Comparison of ENCODE assay signal across 11 mouse cellular contexts in the genomic region with DNA sequence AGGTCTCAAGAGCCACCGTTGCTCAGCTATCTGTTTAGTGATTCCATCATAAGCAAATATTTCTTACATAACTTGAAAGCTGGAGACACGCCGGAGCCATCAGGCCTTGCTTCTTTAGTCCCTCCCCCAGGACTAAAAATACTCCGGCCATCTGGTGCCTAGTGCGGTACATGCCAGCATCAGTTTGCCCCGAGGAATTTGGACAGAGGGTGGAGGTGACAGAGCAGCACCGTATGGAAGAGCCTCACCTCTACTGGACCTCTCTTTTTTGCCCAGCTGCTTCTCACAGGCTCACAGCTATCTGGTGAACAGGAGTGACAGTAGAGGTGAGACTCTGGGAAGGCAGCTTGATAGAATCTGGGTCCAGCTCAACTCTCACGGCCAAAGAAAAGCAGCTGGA.
A peak's percentile ranks its signal among the peaks of the same experiment; 100 is the strongest.
DNase-seq lines count a peak whose midpoint lies in the region; ATAC-seq and TF ChIP-seq lines count a peak whose summit lies in the region.
"Had no signal": no experiment of that assay in that cellular context is flagged by ENCODE, and none has a peak within 500 bp of the region (broad histone marks: within the 10 kb centered on the region; RNA-seq: fewer than 3 reads in every experiment).

No protein-coding gene starts in this region.

- TF ChIP-seq POLR2A in cerebellum, adult 2 months (IDR thresholded peaks at IDR 0.05; ENCODE audit: borderline replicate concordance, insufficient read depth, low read length), result peak; percentile 22; the same call in 1 of the 2 replicates

- DNase-seq in hindbrain, postnatal 0 days (ENCODE audit: low spot score), result peak; percentile 27
- DNase-seq in hindbrain, embryonic 10.5 days (ENCODE audit: low spot score), result no peak
- peak; percentile 94 to 98 for DNase-seq in cerebellum, adult 2 months
- DNase-seq in gastrocnemius, postnatal 10 days, result peak; percentile 24
- DNase-seq in layer of hippocampus, postnatal 36 days, result peak; percentile 45 to 52
- DNase-seq in adrenal gland, adult (ENCODE audit: inconsistent age in 2 of 2, low spot score in 1 of 2), result no peak
- DNase-seq in liver, postnatal 0 days, result no peak
- DNase-seq: adrenal gland, postnatal 10 days had no signal

- no peak overlapping the region for H3K9ac ChIP-seq in hindbrain, postnatal 0 days (replicated peaks; ENCODE audit: low read length)
- H3K9ac ChIP-seq in neural tube, embryonic 15.5 days (replicated peaks), result no peak overlapping the region
- no peak overlapping the region for H3K9ac ChIP-seq in liver, postnatal 0 days (replicated peaks)
- H3K9ac ChIP-seq: embryonic facial prominence, embryonic 13.5 days had no signal

- H3K4me3 ChIP-seq in hindbrain, postnatal 0 days (ENCODE audit: low read length), result no peak overlapping the region
- no peak overlapping the region for H3K4me3 ChIP-seq in hindbrain, embryonic 10.5 days
- no peak overlapping the region for H3K4me3 ChIP-seq in cerebellum, adult 2 months (replicated peaks; ENCODE audit: insufficient read depth, low read depth, low read length)
- H3K4me3 ChIP-seq in neural tube, embryonic 15.5 days (replicated peaks), result no peak overlapping the region
- no peak overlapping the region for H3K4me3 ChIP-seq in liver, postnatal 0 days (ENCODE audit: low read depth, low read length)
- H3K4me3 ChIP-seq: embryonic facial prominence, embryonic 13.5 days had no signal

- TF ChIP-seq CTCF in hindbrain, postnatal 0 days (IDR thresholded peaks at IDR 0.05; ENCODE audit: low read depth), result no peak
- no peak for TF ChIP-seq CTCF in cerebellum, adult 2 months (IDR thresholded peaks at IDR 0.05; ENCODE audit: borderline replicate concordance, insufficient read depth, low read depth, low read length)
- no peak for TF ChIP-seq CTCF in liver, postnatal 0 days (IDR thresholded peaks at IDR 0.05; ENCODE audit: low read depth)

- ATAC-seq in hindbrain, postnatal 0 days, result 0 out of 2 replicates have a peak, but pooled peaks have one; percentile 29
- no peak for ATAC-seq in neural tube, embryonic 15.5 days (ENCODE audit: low FRiP score)
- ATAC-seq in liver, postnatal 0 days, result no peak
- ATAC-seq: midbrain, embryonic 16.5 days had no signal

- WGBS in hindbrain, postnatal 0 days, result 64% methylated on average over 8 of the region's 8 CpGs
- WGBS in hindbrain, embryonic 10.5 days, result 78% methylated on average over 8 of the region's 8 CpGs
- WGBS in cerebellum, adult 2 months, result 4% methylated on average over 8 of the region's 8 CpGs
- WGBS in neural tube, embryonic 15.5 days, result 80% methylated on average over 8 of the region's 8 CpGs
- WGBS in liver, postnatal 0 days (ENCODE audit: insufficient replicate concordance), result 75% methylated on average over 8 of the region's 8 CpGs

- no peaks in the 10 kb centered on the region for H3K9me3 ChIP-seq in hindbrain, postnatal 0 days (ENCODE audit: low read length)
- H3K9me3 ChIP-seq in hindbrain, embryonic 10.5 days, result no peaks in the 10 kb centered on the region
- H3K9me3 ChIP-seq in neural tube, embryonic 15.5 days (replicated peaks), result no peaks in the 10 kb centered on the region
- H3K9me3 ChIP-seq in liver, postnatal 0 days (ENCODE audit: low read length), result no peaks in the 10 kb centered on the region
- H3K9me3 ChIP-seq: embryonic facial prominence, embryonic 13.5 days had no signal

- H3K27ac ChIP-seq in hindbrain, postnatal 0 days, result no peak overlapping the region
- H3K27ac ChIP-seq in hindbrain, embryonic 10.5 days, result no peak overlapping the region
- peak overlapping the region; percentile 97 for H3K27ac ChIP-seq in cerebellum, adult 2 months (ENCODE audit: insufficient read depth, low read length)
- H3K27ac ChIP-seq in neural tube, embryonic 15.5 days (replicated peaks), result no peak overlapping the region
- H3K27ac ChIP-seq in liver, postnatal 0 days (ENCODE audit: low read depth), result no peak overlapping the region
- H3K27ac ChIP-seq: embryonic facial prominence, embryonic 13.5 days had no signal

- no peak overlapping the region for H3K4me2 ChIP-seq in hindbrain, postnatal 0 days (ENCODE audit: low read depth, low read length)
- no peak overlapping the region for H3K4me2 ChIP-seq in neural tube, embryonic 15.5 days
- H3K4me2 ChIP-seq in liver, postnatal 0 days (ENCODE audit: low read depth, low read length), result no peak overlapping the region
- H3K4me2 ChIP-seq: embryonic facial prominence, embryonic 13.5 days had no signal

- H3K36me3 ChIP-seq in hindbrain, postnatal 0 days (ENCODE audit: insufficient read depth, low read length), result no peaks in the 10 kb centered on the region
- H3K36me3 ChIP-seq in hindbrain, embryonic 10.5 days, result no peaks in the 10 kb centered on the region
- H3K36me3 ChIP-seq in neural tube, embryonic 15.5 days, result 0 out of 2 replicates have a peak, but pooled peaks cover 3% of the 10 kb centered on the region
- H3K36me3 ChIP-seq in liver, postnatal 0 days (replicated peaks; ENCODE audit: insufficient read depth, low read length), result no peaks in the 10 kb centered on the region
- H3K36me3 ChIP-seq: embryonic facial prominence, embryonic 13.5 days had no signal

- no peaks in the 10 kb centered on the region for H3K27me3 ChIP-seq in hindbrain, postnatal 0 days (ENCODE audit: insufficient read depth, low read length)
- no peaks in the 10 kb centered on the region for H3K27me3 ChIP-seq in hindbrain, embryonic 10.5 days (ENCODE audit: insufficient read depth, poor library complexity, severe bottlenecking)
- H3K27me3 ChIP-seq in cerebellum, adult 2 months (ENCODE audit: control insufficient read depth, insufficient read depth, low read length), result no peaks in the 10 kb centered on the region
- H3K27me3 ChIP-seq in neural tube, embryonic 15.5 days (replicated peaks), result no peaks in the 10 kb centered on the region
- H3K27me3 ChIP-seq in liver, postnatal 0 days (ENCODE audit: insufficient read depth, low read length), result no peaks in the 10 kb centered on the region
- H3K27me3 ChIP-seq: embryonic facial prominence, embryonic 13.5 days had no signal

- no peaks in the 10 kb centered on the region for H3K4me1 ChIP-seq in hindbrain, postnatal 0 days (ENCODE audit: insufficient read depth, low read length)
- no peaks in the 10 kb centered on the region for H3K4me1 ChIP-seq in hindbrain, embryonic 10.5 days (replicated peaks)
- peaks cover 6% of the 10 kb centered on the region; the same call in 1 of the 2 replicates for H3K4me1 ChIP-seq in cerebellum, adult 2 months (ENCODE audit: control insufficient read depth, insufficient read depth, low read length)
- no peaks in the 10 kb centered on the region for H3K4me1 ChIP-seq in neural tube, embryonic 15.5 days
- H3K4me1 ChIP-seq in liver, postnatal 0 days (ENCODE audit: insufficient read depth), result no peaks in the 10 kb centered on the region

- TF ChIP-seq EP300 in liver, postnatal 0 days (IDR thresholded peaks at IDR 0.05; ENCODE audit: low read depth), result no peak

Comparison
In these comparisons a context has a peak if more than half of its experiments do, and no peak if none do; other contexts are left out.
1. DNase-seq: peak in hindbrain, postnatal 0 days (single experiment), cerebellum, adult 2 months (2 of 2), gastrocnemius, postnatal 10 days (single experiment) and layer of hippocampus, postnatal 36 days (2 of 2); none in hindbrain, embryonic 10.5 days (single experiment), adrenal gland, adult (0 of 2) and liver, postnatal 0 days (single experiment).